Mouse (Mus musculus): Measurements from ENCODE around the gene Rnf126. TPM values are rescaled to one million over a fixed set of nuclear protein-coding genes. Genes with fewer than 3 reads are reported as not detected.

The Rnf126 gene
- polyA plus RNA-seq, 1 experiment from 2014 or later, result 65.1 TPM

GRCm38 (mm10) chr10:79795905-79796304, 29.2 kb upstream of the Rnf126 start:
- no peak overlapping the region for H3K4me2 ChIP-seq (ENCODE audit: low read depth, low read length)
- no peak for ATAC-seq (replicated peaks; ENCODE audit: insufficient number of reproducible peaks, low FRiP score, low TSS enrichment, low read depth)
- H3K9ac ChIP-seq (replicated peaks; ENCODE audit: low read length), result no peak overlapping the region
- no peaks in the 10 kb centered on the region for H3K27me3 ChIP-seq (ENCODE audit: control insufficient read depth, insufficient read depth, low read length)
- H3K36me3 ChIP-seq (replicated peaks; ENCODE audit: control insufficient read depth, insufficient read depth, low read depth, low read length), result no peaks in the 10 kb centered on the region
- H3K4me3 ChIP-seq (ENCODE audit: low read depth, low read length), result no peak overlapping the region
- WGBS, result 96% methylated on average over 3 of the region's 3 CpGs
- H3K4me1 ChIP-seq (ENCODE audit: control insufficient read depth, insufficient read depth, low read length), result peaks cover 6% of the 10 kb centered on the region
- DNase-seq (ENCODE audit: low spot score), result no peak
- H3K27ac ChIP-seq (replicated peaks; ENCODE audit: low read depth, low read length), result no peak overlapping the region
- no peaks in the 10 kb centered on the region for H3K9me3 ChIP-seq (replicated peaks; ENCODE audit: control insufficient read depth, low read length)

GRCm38 (mm10) chr10:79794491-79794931, 27.8 kb upstream of the Rnf126 start:
- Histone ChIP-seq H3K36me3 (replicated peaks; ENCODE audit: control insufficient read depth, insufficient read depth, low read depth, low read length) (no peaks in the 10 kb centered on the region), H3K4me1 (ENCODE audit: control insufficient read depth, insufficient read depth, low read length) (peaks cover 6% of the 10 kb centered on the region), H3K9ac (replicated peaks; ENCODE audit: low read length) (peak overlapping the region; percentile 95), H3K27me3 (ENCODE audit: control insufficient read depth, insufficient read depth, low read length) (no peaks in the 10 kb centered on the region), H3K27ac (replicated peaks; ENCODE audit: low read depth, low read length) (peak overlapping the region; percentile 75), H3K9me3 (replicated peaks; ENCODE audit: control insufficient read depth, low read length) (no peaks in the 10 kb centered on the region), H3K4me2 (ENCODE audit: low read depth, low read length) (peak overlapping the region; percentile 90), H3K4me3 (ENCODE audit: low read depth, low read length) (peak overlapping the region; percentile 87)
- WGBS, result 13% methylated on average over 10 of the region's 10 CpGs
- DNase-seq (ENCODE audit: low spot score) (no peak), ATAC-seq (replicated peaks; ENCODE audit: insufficient number of reproducible peaks, low FRiP score, low TSS enrichment, low read depth) (peak; percentile 41)

GRCm38 (mm10) chr10:79793738-79794490, 27.2 kb upstream of the Rnf126 start:
- Histone ChIP-seq H3K9ac (replicated peaks; ENCODE audit: low read length) (peak overlapping the region; percentile 95), H3K27ac (replicated peaks; ENCODE audit: low read depth, low read length) (peak overlapping the region; percentile 75), H3K4me3 (ENCODE audit: low read depth, low read length) (peak overlapping the region; percentile 87), H3K9me3 (replicated peaks; ENCODE audit: control insufficient read depth, low read length) (no peaks in the 10 kb centered on the region), H3K36me3 (replicated peaks; ENCODE audit: control insufficient read depth, insufficient read depth, low read depth, low read length) (no peaks in the 10 kb centered on the region), H3K4me1 (ENCODE audit: control insufficient read depth, insufficient read depth, low read length) (peaks cover 6% of the 10 kb centered on the region), H3K4me2 (ENCODE audit: low read depth, low read length) (peak overlapping the region; percentile 90), H3K27me3 (ENCODE audit: control insufficient read depth, insufficient read depth, low read length) (no peaks in the 10 kb centered on the region)
- 1% methylated on average over 35 of the region's 38 CpGs for WGBS
- DNase-seq (ENCODE audit: low spot score) (peak; percentile 65), ATAC-seq (replicated peaks; ENCODE audit: insufficient number of reproducible peaks, low FRiP score, low TSS enrichment, low read depth) (peak; percentile 24)

GRCm38 (mm10) chr10:79793051-79793737, 26.4 kb upstream of the Rnf126 start, which contains the start of gene Palm:
Gene Palm, plus strand, starts transcription at chr10:79793572.
- WGBS, result 5% methylated on average over 50 of the region's 51 CpGs

GRCm38 (mm10) chr10:79792339-79793040, 25.7 kb upstream of the Rnf126 start:
- Histone ChIP-seq H3K27ac (replicated peaks; ENCODE audit: low read depth, low read length) (no peak overlapping the region), H3K4me3 (ENCODE audit: low read depth, low read length) (0 out of 2 replicates have a peak overlapping the region, but pooled peaks have one; percentile 1)
- no peak for ATAC-seq (replicated peaks; ENCODE audit: insufficient number of reproducible peaks, low FRiP score, low TSS enrichment, low read depth)

More at GRCm38 (mm10) chr10:79793051-79793737, 26.4 kb upstream of the Rnf126 start, which contains the start of gene Palm:
- Histone ChIP-seq H3K9ac (replicated peaks; ENCODE audit: low read length) (peak within 1 kb of the TSS; percentile 95), H3K36me3 (replicated peaks; ENCODE audit: control insufficient read depth, insufficient read depth, low read depth, low read length) (no peaks in the 10 kb centered on the region), H3K4me1 (ENCODE audit: control insufficient read depth, insufficient read depth, low read length) (peaks cover 6% of the 10 kb centered on the region), H3K4me3 (ENCODE audit: low read depth, low read length) (peak within 1 kb of the TSS; percentile 87), H3K9me3 (replicated peaks; ENCODE audit: control insufficient read depth, low read length) (no peaks in the 10 kb centered on the region), H3K27ac (replicated peaks; ENCODE audit: low read depth, low read length) (peak within 1 kb of the TSS; percentile 75), H3K27me3 (ENCODE audit: control insufficient read depth, insufficient read depth, low read length) (no peaks in the 10 kb centered on the region), H3K4me2 (ENCODE audit: low read depth, low read length) (peak within 1 kb of the TSS; percentile 90)
- ATAC-seq (replicated peaks; ENCODE audit: insufficient number of reproducible peaks, low FRiP score, low TSS enrichment, low read depth) (peak; percentile 53), DNase-seq (ENCODE audit: low spot score) (peak; percentile 88)

GRCm38 (mm10) chr10:79790861-79791260, 24.1 kb upstream of the Rnf126 start, which contains the start of gene Prss57:
Gene Prss57, minus strand, starts transcription at chr10:79790961.
- H3K9me3 ChIP-seq (replicated peaks; ENCODE audit: control insufficient read depth, low read length), result no peaks in the 10 kb centered on the region
- peaks cover 2% of the 10 kb centered on the region for H3K4me1 ChIP-seq (ENCODE audit: control insufficient read depth, insufficient read depth, low read length)
- no peak within 1 kb of the TSS for H3K27ac ChIP-seq (replicated peaks; ENCODE audit: low read depth, low read length)
- ATAC-seq (replicated peaks; ENCODE audit: insufficient number of reproducible peaks, low FRiP score, low TSS enrichment, low read depth) (no peak), DNase-seq (ENCODE audit: low spot score) (no peak)
- H3K9ac ChIP-seq (replicated peaks; ENCODE audit: low read length), result no peak within 1 kb of the TSS
- H3K4me3 ChIP-seq (ENCODE audit: low read depth, low read length), result no peak within 1 kb of the TSS
- WGBS, result 86% methylated on average over 4 of the region's 4 CpGs
- no peak within 1 kb of the TSS for H3K4me2 ChIP-seq (ENCODE audit: low read depth, low read length)
- H3K36me3 ChIP-seq (replicated peaks; ENCODE audit: control insufficient read depth, insufficient read depth, low read depth, low read length), result no peaks in the 10 kb centered on the region
- H3K27me3 ChIP-seq (ENCODE audit: control insufficient read depth, insufficient read depth, low read length), result no peaks in the 10 kb centered on the region; the same call in 1 of the 2 replicates

More at GRCm38 (mm10) chr10:79792339-79793040, 25.7 kb upstream of the Rnf126 start:
- no peak overlapping the region for H3K4me2 ChIP-seq (ENCODE audit: low read depth, low read length)
- DNase-seq (ENCODE audit: low spot score), result no peak
- 80% methylated on average over 5 of the region's 5 CpGs for WGBS
- H3K27me3 ChIP-seq (ENCODE audit: control insufficient read depth, insufficient read depth, low read length), result no peaks in the 10 kb centered on the region
- no peak overlapping the region for H3K9ac ChIP-seq (replicated peaks; ENCODE audit: low read length)
- no peaks in the 10 kb centered on the region for H3K36me3 ChIP-seq (replicated peaks; ENCODE audit: control insufficient read depth, insufficient read depth, low read depth, low read length)
- H3K4me1 ChIP-seq (ENCODE audit: control insufficient read depth, insufficient read depth, low read length), result peaks cover 6% of the 10 kb centered on the region
- no peaks in the 10 kb centered on the region for H3K9me3 ChIP-seq (replicated peaks; ENCODE audit: control insufficient read depth, low read length)

- Histone ChIP-seq H3K4me3 (ENCODE audit: low read depth, low read length) (no peak overlapping the region), H3K36me3 (replicated peaks; ENCODE audit: control insufficient read depth, insufficient read depth, low read depth, low read length) (no peaks in the 10 kb centered on the region), H3K9ac (replicated peaks; ENCODE audit: low read length) (no peak overlapping the region), H3K9me3 (replicated peaks; ENCODE audit: control insufficient read depth, low read length) (no peaks in the 10 kb centered on the region), H3K4me2 (ENCODE audit: low read depth, low read length) (no peak overlapping the region), H3K27me3 (ENCODE audit: control insufficient read depth, insufficient read depth, low read length) (no peaks in the 10 kb centered on the region; the same call in 1 of the 2 replicates), H3K27ac (replicated peaks; ENCODE audit: low read depth, low read length) (no peak overlapping the region), H3K4me1 (ENCODE audit: control insufficient read depth, insufficient read depth, low read length) (no peaks in the 10 kb centered on the region)
- no peak for DNase-seq (ENCODE audit: low spot score)
- ATAC-seq (replicated peaks; ENCODE audit: insufficient number of reproducible peaks, low FRiP score, low TSS enrichment, low read depth), result no peak
- 63% methylated on average over 2 of the region's 2 CpGs for WGBS
These were observed 22.8 kb upstream of the Rnf126 start for GRCm38 (mm10) chr10:79789581-79789980.

Data from embryonic facial prominence, embryonic 11.5 days (tissue).